Mouse (Mus musculus) liver, embryonic 13.5 days (tissue): ENCODE results near the gene Tas2r144. TPM values are rescaled to one million over a fixed set of nuclear protein-coding genes. Genes with fewer than 3 reads are reported as not detected.

Experiments used
- ATAC-seq: fragments of 200-750 bp; cut with Nextera tagmentation; 2 replicates; pipeline ENCODE4 v1.8.0; 2017; ENCODE audit warnings: low read depth, mild to moderate bottlenecking, moderate number of reproducible peaks, moderate library complexity
- DNase-seq: peaks from one replicate; pipeline ENCODE4 v3.0.0; 2022
- H3K27ac ChIP-seq: fragments of 300-500 bp; sonication (generic); 2 replicates; pipeline ENCODE4 v1.5.1; 2015; ENCODE audit warnings: moderate library complexity, mild to moderate bottlenecking, inconsistent platforms
- H3K27me3 ChIP-seq: fragments of 300-500 bp; sonication (generic); 2 replicates; pipeline ENCODE4 v1.6.1; 2015; ENCODE audit warnings: mild to moderate bottlenecking, inconsistent platforms
- H3K36me3 ChIP-seq: fragments of 300-500 bp; sonication (generic); 2 replicates; pipeline ENCODE4 v1.6.1; 2015; ENCODE audit warnings: mild to moderate bottlenecking, inconsistent platforms
- H3K4me1 ChIP-seq: fragments of 300-500 bp; sonication (generic); replicated peaks from 2 replicates; pipeline ENCODE4 v1.6.1; 2015; ENCODE audit warnings: inconsistent platforms
- H3K4me2 ChIP-seq: fragments of 300-500 bp; sonication (generic); 2 replicates; pipeline ENCODE4 v1.6.1; 2015; ENCODE audit warnings: inconsistent platforms, mild to moderate bottlenecking, moderate library complexity
- H3K4me3 ChIP-seq: fragments of 300-500 bp; sonication (generic); replicated peaks from 2 replicates; pipeline ENCODE4 v1.5.1; 2015; ENCODE audit warnings: mild to moderate bottlenecking, inconsistent platforms
- H3K9ac ChIP-seq: fragments of 300-500 bp; sonication (generic); 2 replicates; pipeline ENCODE4 v1.6.1; 2015; ENCODE audit warnings: mild to moderate bottlenecking, inconsistent platforms
- H3K9me3 ChIP-seq: fragments of 300-500 bp; sonication (generic); replicated peaks from 2 replicates; pipeline ENCODE4 v1.6.1; 2016; ENCODE audit warnings: inconsistent platforms
- WGBS: fragments of 180-500 bp; shearing (Covaris S2); methylation state at CpG from one replicate; pipeline ENCODE4 v1.1.7; 2015; ENCODE audit not compliant: insufficient replicate concordance; 5-methylcytosine and 5-hydroxymethylcytosine counted together
- polyA plus RNA-seq: library from polyadenylated mRNA; unstranded; fragments of >200 nt; fragmentation: Nextera tagmentation; extraction: Ambion mirVana; gene quantifications from 2 replicates; pipeline ENCODE4 v1.2.1, GENCODE M21; 2015

Tas2r144 gene
- polyA plus RNA-seq, 1 experiment from 2014 or later, result not detected

- Histone ChIP-seq H3K9ac (no peak overlapping the region), H3K36me3 (no peaks in the 10 kb centered on the region), H3K27ac (no peak overlapping the region), H3K9me3 (no peaks in the 10 kb centered on the region), H3K27me3 (no peaks in the 10 kb centered on the region), H3K4me3 (no peak overlapping the region), H3K4me1 (peaks cover 11% of the 10 kb centered on the region), H3K4me2 (no peak overlapping the region)
- no peak for ATAC-seq
- DNase-seq, result no peak
- 65% methylated on average over 6 of the region's 6 CpGs for WGBS
These were observed 26.4 kb downstream of the Tas2r144 start for GRCm38 (mm10) chr6:42241311-42242045.

DNA sequence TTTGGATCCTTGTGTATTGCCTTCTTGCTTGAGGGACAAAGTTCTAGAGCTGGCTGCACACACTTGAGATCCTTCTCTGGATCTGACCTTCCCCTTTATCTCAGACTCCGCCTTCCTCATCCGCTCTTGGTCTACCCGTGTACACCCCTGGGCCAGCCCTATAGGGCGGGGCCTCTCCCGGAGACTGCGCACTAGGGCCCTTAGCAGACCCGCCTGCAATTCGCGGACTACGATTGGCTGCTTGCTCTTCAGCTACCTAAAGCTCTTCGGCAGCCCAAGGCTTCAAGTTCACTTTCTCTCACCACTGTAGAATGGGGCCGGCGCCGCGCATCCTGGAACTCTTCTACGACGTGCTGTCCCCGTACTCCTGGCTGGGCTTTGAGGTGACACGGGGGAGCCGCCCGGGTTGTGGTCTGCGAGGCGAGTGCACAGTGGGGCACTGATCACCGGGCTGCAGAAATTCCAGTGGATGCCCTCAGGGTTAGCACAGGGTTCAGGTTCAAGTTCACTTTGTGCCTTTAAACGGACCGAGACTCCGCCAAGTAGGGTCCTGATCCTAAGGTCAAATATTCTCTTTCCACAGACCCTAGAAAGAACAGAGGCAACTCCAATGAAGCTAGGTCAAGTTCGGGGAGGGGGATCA lies 30.7 kb downstream of the Tas2r144 start, which contains the start of gene Gstk1:
Gstk1 (plus strand) TSS at position 225 of the 643 bp plus-strand sequence.
- no peaks in the 10 kb centered on the region for H3K9me3 ChIP-seq
- peak within 1 kb of the TSS; percentile 90 for H3K4me2 ChIP-seq
- peaks cover 22% of the 10 kb centered on the region for H3K4me1 ChIP-seq
- H3K4me3 ChIP-seq, result peak within 1 kb of the TSS; percentile 63
- DNase-seq (peak; percentile 90), ATAC-seq (peak; percentile 100)
- WGBS, result 2% methylated on average over 28 of the region's 28 CpGs
- no peaks in the 10 kb centered on the region for H3K36me3 ChIP-seq
- peak within 1 kb of the TSS; percentile 23; the same call in 1 of the 2 replicates for H3K27ac ChIP-seq
- 0 out of 2 replicates have a peak, but pooled peaks cover 4% of the 10 kb centered on the region for H3K27me3 ChIP-seq
- peak within 1 kb of the TSS; percentile 71 for H3K9ac ChIP-seq

- Histone ChIP-seq H3K36me3 (no peaks in the 10 kb centered on the region), H3K27ac (no peak overlapping the region), H3K9ac (no peak overlapping the region), H3K4me3 (no peak overlapping the region), H3K27me3 (0 out of 2 replicates have a peak, but pooled peaks cover 4% of the 10 kb centered on the region), H3K4me2 (peak overlapping the region; percentile 90), H3K4me1 (peaks cover 22% of the 10 kb centered on the region), H3K9me3 (no peaks in the 10 kb centered on the region)
- ATAC-seq (no peak), DNase-seq (peak; percentile 53)
- 16% methylated on average over 8 of the region's 8 CpGs for WGBS
These were observed 32.0 kb downstream of the Tas2r144 start for GRCm38 (mm10) chr6:42247173-42247572.

DNA sequence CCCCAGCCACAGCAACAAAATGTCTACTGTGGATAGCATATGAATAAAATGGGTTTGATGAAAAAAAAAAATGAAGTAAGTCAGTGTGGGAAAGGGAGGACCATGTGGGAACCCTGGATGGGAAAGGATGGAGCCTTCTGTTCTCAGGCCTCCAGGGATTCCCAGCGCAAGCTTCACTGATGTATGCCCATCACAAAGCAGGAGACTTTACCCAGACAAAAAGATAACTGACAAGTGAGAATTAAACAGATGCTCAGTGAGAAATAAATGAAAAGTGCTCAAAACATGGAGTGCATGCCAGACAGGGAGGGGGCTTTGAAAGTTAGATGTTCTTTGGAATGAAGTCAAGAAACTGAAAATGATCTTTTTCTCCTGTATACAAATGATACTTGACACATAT lies 32.9 kb downstream of the Tas2r144 start:
- no peaks in the 10 kb centered on the region for H3K36me3 ChIP-seq
- WGBS, result 83% methylated on average over 1 of the region's 1 CpGs
- ATAC-seq (no peak), DNase-seq (no peak)
- no peaks in the 10 kb centered on the region for H3K9me3 ChIP-seq
- H3K4me1 ChIP-seq, result peaks cover 22% of the 10 kb centered on the region
- H3K27me3 ChIP-seq, result 0 out of 2 replicates have a peak, but pooled peaks cover 4% of the 10 kb centered on the region
- H3K4me3 ChIP-seq, result no peak overlapping the region
- no peak overlapping the region for H3K27ac ChIP-seq
- no peak overlapping the region for H3K4me2 ChIP-seq
- no peak overlapping the region for H3K9ac ChIP-seq

DNA sequence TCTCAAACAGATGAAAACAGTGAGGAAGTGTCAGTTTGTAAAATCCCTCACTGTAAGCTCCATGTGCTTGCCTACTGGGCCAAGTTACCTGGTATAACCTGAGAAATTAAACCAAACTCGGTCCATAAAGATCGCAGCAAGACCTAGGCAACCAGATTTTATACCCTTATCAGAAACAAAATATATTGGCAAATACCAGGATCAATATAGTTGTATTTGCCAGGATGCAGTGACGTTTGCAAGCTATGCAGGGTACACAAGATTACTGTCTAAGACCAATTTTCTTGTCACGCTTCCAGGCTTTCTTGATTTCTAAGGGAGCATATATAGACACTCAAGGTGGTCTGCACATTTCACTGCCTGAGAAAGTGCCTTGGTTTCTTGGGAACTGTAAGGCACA lies 36.7 kb downstream of the Tas2r144 start:
- Histone ChIP-seq H3K4me3 (no peak overlapping the region), H3K27me3 (0 out of 2 replicates have a peak, but pooled peaks cover 3% of the 10 kb centered on the region), H3K4me1 (peaks cover 8% of the 10 kb centered on the region), H3K27ac (no peak overlapping the region), H3K4me2 (no peak overlapping the region), H3K9ac (no peak overlapping the region), H3K36me3 (no peaks in the 10 kb centered on the region), H3K9me3 (no peaks in the 10 kb centered on the region)
- 65% methylated on average over 4 of the region's 4 CpGs for WGBS
- ATAC-seq (no peak), DNase-seq (no peak)

DNA sequence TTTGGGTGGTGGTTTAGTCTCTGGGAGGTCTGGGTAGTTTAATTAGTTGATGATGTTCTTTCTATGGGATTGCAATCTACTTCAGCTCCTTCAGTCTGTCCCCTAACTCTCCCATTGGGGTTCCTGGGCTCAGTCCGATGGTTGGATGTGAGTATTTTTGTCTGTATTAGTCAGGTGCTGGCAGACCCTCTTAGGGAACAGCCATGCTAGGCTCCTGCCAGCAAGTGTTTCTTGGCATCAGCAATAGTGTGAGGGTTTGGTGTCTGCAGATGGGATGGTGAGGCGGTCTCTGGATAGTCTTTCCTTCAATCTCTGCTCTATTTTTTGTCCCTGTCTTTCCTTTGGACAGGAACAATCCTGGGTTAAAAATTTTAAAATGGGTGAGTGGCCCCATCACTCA lies 38.0 kb downstream of the Tas2r144 start:
- H3K36me3 ChIP-seq, result no peaks in the 10 kb centered on the region
- no peak overlapping the region for H3K4me3 ChIP-seq
- WGBS, result 66% methylated on average over 2 of the region's 2 CpGs

GRCm38 (mm10) chr6:42257303-42257863 lies 42.3 kb downstream of the Tas2r144 start:
- H3K9ac ChIP-seq, result no peak overlapping the region
- no peak overlapping the region for H3K4me3 ChIP-seq
- H3K9me3 ChIP-seq, result no peaks in the 10 kb centered on the region
- 12% methylated on average over 11 of the region's 11 CpGs for WGBS
- peak overlapping the region; percentile 35; the same call in 1 of the 2 replicates for H3K4me2 ChIP-seq
- H3K27ac ChIP-seq, result no peak overlapping the region
- H3K4me1 ChIP-seq, result peaks cover 21% of the 10 kb centered on the region
- H3K36me3 ChIP-seq, result no peaks in the 10 kb centered on the region
- peak; percentile 92 for ATAC-seq
- H3K27me3 ChIP-seq, result no peaks in the 10 kb centered on the region
- peak; percentile 64 for DNase-seq

More for the DNA sequence above, 38.0 kb downstream of the Tas2r144 start:
- Histone ChIP-seq H3K9me3 (no peaks in the 10 kb centered on the region), H3K4me2 (no peak overlapping the region), H3K27me3 (no peaks in the 10 kb centered on the region), H3K27ac (no peak overlapping the region), H3K9ac (no peak overlapping the region), H3K4me1 (peaks cover 12% of the 10 kb centered on the region)
- ATAC-seq (no peak), DNase-seq (no peak)

GRCm38 (mm10) chr6:42260430-42260829 lies 45.3 kb downstream of the Tas2r144 start:
- DNase-seq (no peak), ATAC-seq (no peak)
- H3K4me1 ChIP-seq, result peaks cover 30% of the 10 kb centered on the region
- no peaks in the 10 kb centered on the region for H3K27me3 ChIP-seq
- H3K9ac ChIP-seq, result no peak overlapping the region
- H3K27ac ChIP-seq, result no peak overlapping the region
- 27% methylated on average over 6 of the region's 6 CpGs for WGBS
- no peak overlapping the region for H3K4me3 ChIP-seq
- H3K4me2 ChIP-seq, result no peak overlapping the region
- H3K9me3 ChIP-seq, result no peaks in the 10 kb centered on the region
- no peaks in the 10 kb centered on the region for H3K36me3 ChIP-seq

DNA sequence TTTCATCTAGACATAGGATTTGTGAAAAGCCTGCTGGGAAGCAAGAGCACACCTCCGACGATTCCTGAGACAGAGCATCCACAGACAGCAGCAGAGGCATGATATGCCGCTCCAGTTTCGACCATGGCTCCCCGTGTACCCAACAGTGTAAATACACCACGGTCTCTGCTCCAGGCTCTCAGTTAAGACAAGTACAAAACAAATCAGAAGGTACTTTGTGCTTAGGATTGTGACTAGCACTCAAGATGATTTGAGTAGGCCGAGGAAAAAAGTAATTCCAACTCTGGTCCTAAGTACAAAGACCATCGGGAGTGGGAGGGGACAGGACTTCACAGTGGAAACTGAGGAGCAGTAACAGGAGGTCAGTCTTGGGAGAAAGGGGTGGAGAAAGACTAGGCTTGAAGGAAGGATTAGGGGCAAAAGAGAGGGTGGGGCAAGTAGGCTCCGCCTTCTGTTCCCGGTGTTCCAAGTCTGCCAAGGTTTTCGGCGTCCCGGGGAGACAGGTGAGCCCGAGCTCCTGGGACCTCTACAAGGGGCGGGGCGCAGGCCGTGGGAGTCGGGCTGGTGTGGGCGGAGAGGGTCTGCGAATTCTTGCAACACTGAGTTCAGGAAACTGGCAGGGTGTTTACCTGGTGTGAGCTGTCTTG lies 46.5 kb downstream of the Tas2r144 start, which contains the start of gene Tmem139:
Tmem139 (plus strand) TSS at position 447 of the 647 bp plus-strand sequence.
- H3K27ac ChIP-seq, result no peak within 1 kb of the TSS
- H3K9me3 ChIP-seq, result no peaks in the 10 kb centered on the region
- H3K4me3 ChIP-seq, result no peak within 1 kb of the TSS
- H3K36me3 ChIP-seq, result no peaks in the 10 kb centered on the region
- WGBS, result 32% methylated on average over 20 of the region's 20 CpGs
- peaks cover 38% of the 10 kb centered on the region for H3K4me1 ChIP-seq
- no peak for ATAC-seq
- no peaks in the 10 kb centered on the region for H3K27me3 ChIP-seq
- H3K9ac ChIP-seq, result no peak within 1 kb of the TSS; the same call in 1 of the 2 replicates
- DNase-seq, result no peak
- H3K4me2 ChIP-seq, result peak within 1 kb of the TSS; percentile 29; the same call in 1 of the 2 replicates

GRCm38 (mm10) chr6:42264626-42265312 lies 49.6 kb downstream of the Tas2r144 start, which contains the start of gene Casp2:
TSS of gene Casp2 (plus strand) at chr6:42264985.
- Histone ChIP-seq H3K27ac (peak within 1 kb of the TSS; percentile 88), H3K9me3 (no peaks in the 10 kb centered on the region), H3K27me3 (no peaks in the 10 kb centered on the region), H3K9ac (peak within 1 kb of the TSS; percentile 91), H3K4me3 (peak within 1 kb of the TSS; percentile 85), H3K4me1 (peaks cover 43% of the 10 kb centered on the region), H3K4me2 (peak within 1 kb of the TSS; percentile 82), H3K36me3 (peaks cover 27% of the 10 kb centered on the region)
- WGBS, result under 1% methylated on average over 50 of the region's 51 CpGs
- DNase-seq, result peak; percentile 95
- peak; percentile 98 for ATAC-seq
